Mouse (Mus musculus): Measurements from ENCODE around the gene Cib2. TPM values are rescaled to one million over a fixed set of nuclear protein-coding genes. Genes with fewer than 3 reads are reported as not detected.

The Cib2 gene
- polyA plus RNA-seq (2012; ENCODE audit: low replicate concordance) = 2.3 and 2.5 TPM in 2 replicates

GRCm38 (mm10) chr9:54559771-54560471, at the start of gene Cib2:
TSS of gene Cib2 (minus strand) at chr9:54560218.

GRCm38 (mm10) chr9:54586199-54587061, 26.4 kb upstream of the Cib2 start, which contains the start of gene Idh3a:
TSS of gene Idh3a (plus strand) at chr9:54586334.

GRCm38 (mm10) chr9:54538684-54539083, 21.3 kb downstream of the Cib2 start, which contains the start of gene Sh2d7:
TSS of gene Sh2d7 (plus strand) at chr9:54538984.

GRCm38 (mm10) chr9:54501453-54502110, 58.4 kb downstream of the Cib2 start, which contains the start of gene Dmxl2:
TSS of gene Dmxl2 (minus strand) at chr9:54501626.

Other genes starting within 250 kb of the Cib2 start
- gene Dmxl2, start 58.6 kb downstream of the Cib2 start, polyA plus RNA-seq (2012; ENCODE audit: low replicate concordance) = 0.26 and 0.79 TPM in 2 replicates
- not detected in 2 replicates for gene Sh2d7, start 21.2 kb downstream of the Cib2 start, polyA plus RNA-seq (2012; ENCODE audit: low replicate concordance)
- gene Idh3a, start 26.1 kb upstream of the Cib2 start, polyA plus RNA-seq (2012; ENCODE audit: low replicate concordance) = 5.7 and 25.3 TPM in 2 replicates
- 0.30 and 0.48 TPM in 2 replicates for gene Acsbg1, start 101.7 kb upstream of the Cib2 start, polyA plus RNA-seq (2012; ENCODE audit: low replicate concordance)
- 10.8 and 12.0 TPM in 2 replicates for gene Dnaja4, start 138.7 kb upstream of the Cib2 start, polyA plus RNA-seq (2012; ENCODE audit: low replicate concordance)
- 2.3 and 39.0 TPM in 2 replicates for gene Wdr61, start 174.3 kb upstream of the Cib2 start, polyA plus RNA-seq (2012; ENCODE audit: low replicate concordance)
- not detected in 2 replicates for gene Crabp1, start 204.5 kb upstream of the Cib2 start, polyA plus RNA-seq (2012; ENCODE audit: low replicate concordance)